Mouse (Mus musculus): Measurements from ENCODE around the gene Zfp507. TPM values are rescaled to one million over a fixed set of nuclear protein-coding genes. Genes with fewer than 3 reads are reported as not detected.

Gene Zfp507
- polyA plus RNA-seq, 1 experiment = 7.0 TPM

- no peaks in the 10 kb centered on the region for H3K4me1 ChIP-seq (ENCODE audit: control insufficient read depth, insufficient read depth, low read length)
- no peak overlapping the region for H3K27ac ChIP-seq (ENCODE audit: insufficient read depth, low read depth, low read length)
- H3K27me3 ChIP-seq (replicated peaks; ENCODE audit: control insufficient read depth, insufficient read depth, low read length) = no peaks in the 10 kb centered on the region
- H3K4me3 ChIP-seq (ENCODE audit: insufficient read depth, low read depth, low read length) = no peak overlapping the region
- TF ChIP-seq POLR2A (IDR thresholded peaks at IDR 0.05; ENCODE audit: low read depth, low read length) (no peak), CTCF (conservative IDR thresholded peaks at IDR 0.05; ENCODE audit: insufficient read depth, insufficient read length, low read depth, low read length) (no peak)
- DNase-seq = no peak
- H3K36me3 ChIP-seq (ENCODE audit: control insufficient read depth, insufficient read depth, low read length) = peaks cover 7% of the 10 kb centered on the region
- 70% methylated on average over 4 of the region's 4 CpGs for WGBS
Observed at GRCm38 (mm10) chr7:35785579-35785978, 17.2 kb downstream of the Zfp507 start.

- H3K4me1 ChIP-seq (ENCODE audit: control insufficient read depth, insufficient read depth, low read length) = no peaks in the 10 kb centered on the region
- H3K27me3 ChIP-seq (replicated peaks; ENCODE audit: control insufficient read depth, insufficient read depth, low read length) = no peaks in the 10 kb centered on the region
- peaks cover 4% of the 10 kb centered on the region for H3K36me3 ChIP-seq (ENCODE audit: control insufficient read depth, insufficient read depth, low read length)
- no peak for TF ChIP-seq POLR2A (IDR thresholded peaks at IDR 0.05; ENCODE audit: low read depth, low read length)
- no peak for TF ChIP-seq CTCF (conservative IDR thresholded peaks at IDR 0.05; ENCODE audit: insufficient read depth, insufficient read length, low read depth, low read length)
- H3K27ac ChIP-seq (ENCODE audit: insufficient read depth, low read depth, low read length) = no peak overlapping the region
- H3K4me3 ChIP-seq (ENCODE audit: insufficient read depth, low read depth, low read length) = no peak overlapping the region
- no peak for DNase-seq
Observed at GRCm38 (mm10) chr7:35782252-35782651, 20.6 kb downstream of the Zfp507 start.

GRCm38 (mm10) chr7:35774127-35774526 is 28.7 kb downstream of the Zfp507 start:
- 71% methylated on average over 12 of the region's 12 CpGs for WGBS
- H3K27me3 ChIP-seq (replicated peaks; ENCODE audit: control insufficient read depth, insufficient read depth, low read length) = no peaks in the 10 kb centered on the region
- no peaks in the 10 kb centered on the region; the same call in none of the 2 replicates for H3K36me3 ChIP-seq (ENCODE audit: control insufficient read depth, insufficient read depth, low read length)
- H3K4me1 ChIP-seq (ENCODE audit: control insufficient read depth, insufficient read depth, low read length) = no peaks in the 10 kb centered on the region
- no peak overlapping the region for H3K4me3 ChIP-seq (ENCODE audit: insufficient read depth, low read depth, low read length)
- DNase-seq = no peak
- no peak overlapping the region for H3K27ac ChIP-seq (ENCODE audit: insufficient read depth, low read depth, low read length)
- no peak for TF ChIP-seq POLR2A (IDR thresholded peaks at IDR 0.05; ENCODE audit: low read depth, low read length)
- no peak for TF ChIP-seq CTCF (conservative IDR thresholded peaks at IDR 0.05; ENCODE audit: insufficient read depth, insufficient read length, low read depth, low read length)

- Histone ChIP-seq H3K27me3 (replicated peaks; ENCODE audit: control insufficient read depth, insufficient read depth, low read length) (no peaks in the 10 kb centered on the region), H3K4me3 (ENCODE audit: insufficient read depth, low read depth, low read length) (no peak overlapping the region), H3K4me1 (ENCODE audit: control insufficient read depth, insufficient read depth, low read length) (no peaks in the 10 kb centered on the region), H3K27ac (ENCODE audit: insufficient read depth, low read depth, low read length) (no peak overlapping the region), H3K36me3 (ENCODE audit: control insufficient read depth, insufficient read depth, low read length) (no peaks in the 10 kb centered on the region; the same call in none of the 2 replicates)
- no peak for TF ChIP-seq CTCF (conservative IDR thresholded peaks at IDR 0.05; ENCODE audit: insufficient read depth, insufficient read length, low read depth, low read length)
- no peak for TF ChIP-seq POLR2A (IDR thresholded peaks at IDR 0.05; ENCODE audit: low read depth, low read length)
- WGBS = 91% methylated on average over 8 of the region's 8 CpGs
- no peak for DNase-seq
Observed at GRCm38 (mm10) chr7:35772347-35772746, 30.5 kb downstream of the Zfp507 start.

GRCm38 (mm10) chr7:35771106-35771505 is 31.7 kb downstream of the Zfp507 start:
- Histone ChIP-seq H3K27me3 (replicated peaks; ENCODE audit: control insufficient read depth, insufficient read depth, low read length) (no peaks in the 10 kb centered on the region), H3K27ac (ENCODE audit: insufficient read depth, low read depth, low read length) (no peak overlapping the region), H3K4me3 (ENCODE audit: insufficient read depth, low read depth, low read length) (no peak overlapping the region), H3K36me3 (ENCODE audit: control insufficient read depth, insufficient read depth, low read length) (no peaks in the 10 kb centered on the region; the same call in none of the 2 replicates), H3K4me1 (ENCODE audit: control insufficient read depth, insufficient read depth, low read length) (no peaks in the 10 kb centered on the region)
- no peak for DNase-seq
- TF ChIP-seq CTCF (conservative IDR thresholded peaks at IDR 0.05; ENCODE audit: insufficient read depth, insufficient read length, low read depth, low read length) (no peak), POLR2A (IDR thresholded peaks at IDR 0.05; ENCODE audit: low read depth, low read length) (no peak)

GRCm38 (mm10) chr7:35770122-35770521 is 32.7 kb downstream of the Zfp507 start:
- H3K36me3 ChIP-seq (ENCODE audit: control insufficient read depth, insufficient read depth, low read length) = no peaks in the 10 kb centered on the region; the same call in none of the 2 replicates

GRCm38 (mm10) chr7:35764461-35764860 is 38.3 kb downstream of the Zfp507 start:
- TF ChIP-seq CTCF (conservative IDR thresholded peaks at IDR 0.05; ENCODE audit: insufficient read depth, insufficient read length, low read depth, low read length) (no peak), POLR2A (IDR thresholded peaks at IDR 0.05; ENCODE audit: low read depth, low read length) (no peak)
- H3K4me1 ChIP-seq (ENCODE audit: control insufficient read depth, insufficient read depth, low read length) = no peaks in the 10 kb centered on the region
- no peak overlapping the region for H3K4me3 ChIP-seq (ENCODE audit: insufficient read depth, low read depth, low read length)
- 83% methylated on average over 11 of the region's 11 CpGs for WGBS
- H3K36me3 ChIP-seq (ENCODE audit: control insufficient read depth, insufficient read depth, low read length) = no peaks in the 10 kb centered on the region
- H3K27ac ChIP-seq (ENCODE audit: insufficient read depth, low read depth, low read length) = no peak overlapping the region
- H3K27me3 ChIP-seq (replicated peaks; ENCODE audit: control insufficient read depth, insufficient read depth, low read length) = no peaks in the 10 kb centered on the region
- no peak for DNase-seq

More at GRCm38 (mm10) chr7:35770122-35770521, 32.7 kb downstream of the Zfp507 start:
- 91% methylated on average over 7 of the region's 7 CpGs for WGBS
- Histone ChIP-seq H3K4me1 (ENCODE audit: control insufficient read depth, insufficient read depth, low read length) (no peaks in the 10 kb centered on the region), H3K4me3 (ENCODE audit: insufficient read depth, low read depth, low read length) (no peak overlapping the region), H3K27me3 (replicated peaks; ENCODE audit: control insufficient read depth, insufficient read depth, low read length) (no peaks in the 10 kb centered on the region), H3K27ac (ENCODE audit: insufficient read depth, low read depth, low read length) (no peak overlapping the region)
- DNase-seq = no peak
- TF ChIP-seq CTCF (conservative IDR thresholded peaks at IDR 0.05; ENCODE audit: insufficient read depth, insufficient read length, low read depth, low read length) = no peak
- TF ChIP-seq POLR2A (IDR thresholded peaks at IDR 0.05; ENCODE audit: low read depth, low read length) = no peak
